Mouse (Mus musculus): ENCODE measurements at regions not wholly inside any gene's neighbourhood (a gene's known extent, or its start where the extent isn't known, plus 50 kb on each side); places are given as distances from the start of the nearest gene placed in this dataset.
A peak's percentile ranks its signal among the peaks of the same experiment; 100 is the strongest.
"Not testable (repeated sequence)": the region's sequence is repeated elsewhere in the genome, so short reads cannot be mapped to it uniquely, and the experiment has no call there.

DNA sequence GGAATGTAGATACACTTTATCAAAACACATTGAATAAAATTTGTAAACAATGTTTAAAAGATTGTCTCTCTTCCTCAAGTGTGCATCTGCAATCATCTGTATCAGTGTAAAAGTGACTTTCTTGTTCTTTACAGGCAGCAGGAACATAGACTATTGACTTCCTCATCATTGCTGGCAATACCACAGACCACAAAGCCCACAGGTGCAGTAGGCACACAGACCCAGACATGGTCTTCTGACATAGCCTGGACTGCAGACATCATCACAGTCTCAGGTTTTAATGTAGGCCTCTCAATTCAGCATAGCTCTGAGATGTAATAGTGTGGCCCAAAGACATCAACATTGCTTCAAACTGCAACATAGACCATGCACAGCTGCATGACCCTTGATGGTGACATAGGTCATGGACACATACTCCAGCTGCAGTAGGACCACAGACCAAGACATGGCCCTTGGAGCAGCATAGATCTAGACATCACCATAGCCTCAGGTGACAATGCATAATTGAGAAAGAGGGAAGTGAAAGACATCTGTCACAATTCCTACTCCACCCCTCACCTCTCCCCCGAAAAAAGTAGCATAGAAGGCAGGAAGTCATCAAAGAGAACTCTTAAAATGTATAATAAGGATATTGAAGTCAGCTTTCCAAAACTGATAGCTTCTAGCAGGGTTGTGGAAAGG lies 74.1 kb upstream of the Speer2 start:
- no peak for DNase-seq

DNA sequence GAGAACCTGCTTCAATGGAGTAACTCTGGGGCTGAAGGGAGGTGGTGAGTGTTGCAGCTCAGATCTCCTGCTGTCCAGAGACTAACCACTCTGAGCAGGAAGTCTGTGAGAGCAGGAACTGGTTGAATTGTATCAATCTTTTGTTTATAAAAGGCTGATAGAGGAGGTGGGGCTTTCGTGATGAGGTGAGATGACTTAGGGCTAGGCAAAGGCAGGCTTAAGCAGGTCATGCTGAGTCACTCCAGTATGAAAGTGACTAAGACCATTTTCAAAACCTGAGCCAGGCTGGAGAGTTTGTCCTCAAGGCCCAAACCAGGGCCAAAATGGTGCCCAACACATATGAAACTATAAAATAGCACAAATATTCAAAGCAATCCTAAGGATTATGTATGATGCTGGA lies 80.1 kb upstream of the Speer2 start:
- no peak for DNase-seq

DNA sequence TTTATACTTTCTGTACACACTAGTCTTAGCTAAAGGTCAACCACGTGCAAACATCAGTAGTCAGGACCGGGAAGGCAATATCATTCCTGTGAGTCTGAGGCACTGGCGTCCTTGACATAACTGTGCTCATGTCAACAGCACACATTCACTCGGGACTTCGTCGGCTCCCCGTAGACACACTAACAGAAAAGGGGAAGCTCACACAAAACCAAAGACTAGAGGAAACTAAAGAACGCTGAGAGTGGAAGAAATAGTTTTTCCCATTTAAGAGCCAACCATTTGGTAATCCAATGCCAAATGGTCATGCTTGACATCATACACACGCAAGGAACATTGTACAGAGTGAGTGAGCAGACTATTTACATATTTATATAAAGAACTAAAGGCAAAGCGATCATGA lies 85.2 kb upstream of the Speer2 start:
- DNase-seq: no peak

DNA sequence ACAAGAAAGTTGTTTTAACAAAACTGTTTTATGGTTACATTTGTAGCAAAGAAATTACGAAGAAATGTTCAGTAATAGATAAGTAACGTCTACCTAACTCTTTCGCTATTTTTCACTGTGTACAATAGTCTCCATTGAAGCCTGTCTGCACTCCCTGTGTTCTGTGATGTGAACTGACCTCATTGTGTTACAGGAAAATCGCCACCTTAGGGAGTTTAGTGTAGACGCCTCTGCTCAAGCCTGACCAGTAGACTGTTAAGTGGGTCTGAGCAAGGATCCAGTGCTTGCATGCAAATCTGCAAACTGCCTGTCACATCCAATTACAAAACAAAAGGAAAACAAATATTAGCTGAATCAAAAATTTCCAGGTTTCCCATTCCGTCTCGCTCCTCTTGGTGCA lies 85.8 kb upstream of the Speer2 start:
- no peak for DNase-seq

DNA sequence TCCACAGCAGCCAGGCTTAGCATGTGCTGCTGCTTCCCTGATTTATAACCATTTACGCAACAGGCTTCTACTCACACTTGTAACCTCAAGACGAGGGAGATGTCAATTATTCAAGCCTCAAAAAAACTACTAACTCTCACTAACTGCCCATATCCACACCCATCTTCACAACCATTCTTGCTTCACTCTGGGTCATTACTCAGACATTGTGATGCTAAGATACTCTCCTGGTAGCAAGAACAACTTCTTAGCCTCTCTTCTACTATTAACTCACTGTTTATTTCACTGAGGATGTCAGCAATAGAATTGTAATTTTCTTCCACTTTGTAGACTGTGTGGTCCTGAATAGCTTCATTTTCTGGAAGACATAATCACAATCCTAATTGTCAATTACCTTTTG lies 88.0 kb upstream of the Speer2 start:
- no peak for DNase-seq

DNA sequence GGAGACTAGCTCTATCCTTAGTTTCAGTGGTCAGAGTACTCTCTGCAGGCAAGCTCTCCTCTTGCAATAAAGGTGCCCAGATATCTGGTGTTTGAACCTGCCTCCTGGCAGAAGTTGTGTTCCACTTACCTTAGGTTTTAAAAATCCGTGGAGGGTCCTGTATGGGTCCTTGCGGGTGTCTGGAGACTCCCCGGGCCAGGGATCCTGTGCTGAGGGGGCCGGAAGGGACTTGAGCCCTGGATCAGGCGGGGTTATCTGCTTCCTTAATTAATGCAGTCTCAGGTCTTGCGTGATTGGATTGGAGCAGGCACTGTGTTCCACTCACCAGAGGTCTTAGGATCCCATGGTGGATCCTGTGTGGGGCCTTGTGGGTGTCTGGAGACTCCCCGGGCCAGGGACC lies 103.0 kb upstream of the Speer2 start:
- DNase-seq: not testable (repeated sequence)

DNA sequence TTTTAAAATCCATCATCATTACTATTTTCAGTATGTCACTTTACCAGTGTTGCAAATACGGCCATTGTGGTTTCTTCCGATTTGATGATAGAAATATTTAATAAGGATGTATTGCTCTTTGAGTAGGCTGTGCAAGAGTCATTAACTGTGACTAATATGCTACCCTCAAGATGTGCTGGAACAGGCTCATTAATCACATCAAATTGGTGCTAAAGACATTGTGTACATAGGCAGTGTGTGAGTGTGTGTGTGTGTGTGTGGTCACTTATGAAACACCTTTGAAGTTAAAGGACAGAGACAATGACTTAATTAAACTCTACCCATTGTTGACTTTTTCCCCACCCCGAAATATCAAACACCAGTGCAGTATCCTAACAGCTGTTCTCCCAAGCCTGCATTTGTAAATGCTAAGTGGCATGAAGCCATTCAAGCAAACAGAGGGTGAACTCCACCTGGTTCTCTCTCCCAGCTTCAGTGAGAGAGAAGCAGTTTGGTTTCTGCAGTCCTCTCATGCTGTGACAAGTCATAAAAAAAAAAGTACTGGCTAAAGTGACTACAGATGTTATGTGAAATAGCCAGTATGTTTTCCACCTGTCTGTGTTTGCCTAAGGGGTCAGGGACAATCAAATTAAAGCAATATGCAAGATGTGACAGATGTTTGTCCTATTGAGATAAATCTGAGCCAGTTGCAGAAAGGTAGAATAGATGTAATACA lies 116.4 kb upstream of the Speer2 start:
- no peak for DNase-seq

DNA sequence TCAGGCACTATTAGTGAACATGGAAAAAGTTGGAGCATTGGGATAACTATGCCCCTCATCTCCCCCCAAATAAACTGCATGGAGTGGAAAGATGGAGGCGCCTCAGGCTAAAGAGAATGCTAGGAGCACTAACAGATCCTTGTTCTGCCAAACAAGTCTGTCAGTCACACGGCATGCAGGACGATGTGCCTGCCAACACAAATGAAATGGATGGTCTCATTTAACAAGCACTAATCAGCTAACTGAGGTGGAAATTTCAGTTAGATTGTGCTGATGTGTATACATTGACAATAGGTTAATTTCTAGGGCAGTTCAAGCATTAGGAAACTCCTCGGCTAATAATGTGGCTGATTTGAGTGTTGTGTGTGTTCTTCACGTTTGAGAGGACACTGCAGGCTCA lies 120.8 kb upstream of the Speer2 start:
- DNase-seq: no peak

DNA sequence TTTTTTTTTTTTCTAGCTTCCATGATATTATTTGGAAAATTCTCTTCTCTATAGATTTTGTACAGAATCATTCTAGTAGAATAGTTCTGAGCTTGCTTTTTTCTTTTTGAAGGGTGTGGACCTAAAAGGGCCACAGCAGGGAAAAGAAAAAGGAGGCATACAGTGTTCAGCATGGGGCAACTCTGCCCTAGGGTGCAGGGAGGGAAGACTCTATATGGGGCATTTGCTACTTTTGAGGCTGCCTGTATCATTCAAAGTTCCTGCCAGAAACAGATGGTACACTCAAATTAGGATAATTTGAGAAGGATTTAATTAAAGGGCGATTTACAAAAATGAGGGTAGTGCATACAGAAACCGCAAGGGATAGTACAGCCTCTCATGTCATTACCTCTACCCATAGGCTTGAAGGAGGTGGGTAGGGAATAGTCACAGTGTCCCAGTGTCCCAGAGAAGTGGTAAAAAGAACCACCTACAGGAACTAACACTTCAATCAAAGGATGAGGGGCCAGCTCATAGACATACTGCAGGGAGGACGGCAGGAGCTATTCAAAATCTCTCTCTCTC lies 128.4 kb upstream of the Speer2 start:
- DNase-seq: no peak

DNA sequence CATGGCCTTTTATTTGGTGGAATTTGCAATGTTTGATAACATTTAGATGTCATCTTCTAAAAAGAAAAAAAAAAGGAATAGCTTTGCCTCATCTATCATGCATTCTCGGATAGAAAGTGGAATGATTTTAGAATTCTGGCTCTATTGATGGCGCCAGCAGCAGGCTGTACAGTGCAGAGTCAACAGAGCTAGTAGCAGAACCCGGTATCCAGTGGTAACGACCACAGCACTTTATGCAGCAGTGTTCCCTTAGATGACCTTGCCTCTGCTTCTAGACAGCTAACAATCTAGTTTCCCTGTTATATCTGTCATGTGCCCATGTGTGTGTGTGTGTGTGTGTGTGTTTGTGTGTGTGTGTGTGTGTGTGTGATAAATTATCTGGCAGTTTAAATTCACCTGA lies 129.2 kb upstream of the Speer2 start:
- no peak for DNase-seq

DNA sequence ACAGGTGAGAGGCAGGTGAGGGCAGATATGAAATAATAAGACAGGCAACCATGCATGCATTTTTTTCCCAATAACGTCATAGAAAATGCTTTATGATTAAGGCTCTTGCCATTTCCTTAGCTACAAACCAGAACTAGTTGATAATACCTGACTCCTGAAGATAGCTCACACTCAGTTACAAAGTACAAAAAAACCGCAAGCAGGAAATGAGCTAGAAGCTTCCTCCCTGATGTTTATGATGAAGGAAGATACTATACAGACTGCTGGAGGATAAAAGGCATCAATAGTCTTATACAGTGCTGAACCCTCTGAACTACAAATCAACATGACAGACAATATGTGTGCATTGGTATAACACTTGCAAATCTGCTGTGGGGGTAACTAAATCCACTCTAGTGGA lies 143.3 kb upstream of the Speer2 start:
- no peak for DNase-seq

DNA sequence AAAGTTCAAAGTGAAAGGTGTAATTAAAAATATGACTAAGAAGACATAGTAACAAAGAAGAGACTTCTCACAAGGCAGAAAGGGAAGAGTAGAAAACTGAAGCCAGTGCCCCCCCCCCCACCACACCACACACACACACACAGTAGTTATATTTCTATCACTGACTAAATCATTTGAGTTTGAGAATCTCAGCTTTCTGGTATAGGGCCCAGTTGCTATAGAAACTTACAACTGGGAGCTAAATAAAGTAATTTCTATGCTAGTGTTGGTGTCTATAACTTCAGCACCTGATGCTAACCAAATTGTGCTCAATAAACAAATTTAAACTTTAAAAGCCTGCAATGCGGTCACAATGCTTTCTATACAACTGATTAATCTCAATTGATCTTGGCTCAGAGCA lies 153.4 kb upstream of the Speer2 start:
- DNase-seq: no peak

DNA sequence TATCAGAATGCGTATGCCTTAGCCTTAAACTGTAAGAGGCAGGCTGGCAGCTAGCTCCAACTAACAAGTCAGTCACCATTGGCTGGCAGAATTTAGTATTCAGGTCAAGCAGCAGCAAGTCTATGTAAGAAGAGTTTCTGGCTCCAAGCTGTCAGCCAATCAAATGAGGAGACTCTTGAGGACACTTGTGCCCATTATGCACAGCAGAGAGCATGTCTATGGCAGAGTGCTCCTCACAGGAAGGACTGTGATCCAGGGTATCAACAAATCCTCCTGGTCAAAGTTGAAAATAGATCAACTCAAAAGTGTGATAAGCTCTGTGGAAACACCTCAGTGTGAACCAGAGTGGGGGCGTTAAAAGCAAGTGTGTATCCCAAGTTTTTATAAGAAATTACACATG lies 156.0 kb upstream of the Speer2 start:
- DNase-seq: no peak

DNA sequence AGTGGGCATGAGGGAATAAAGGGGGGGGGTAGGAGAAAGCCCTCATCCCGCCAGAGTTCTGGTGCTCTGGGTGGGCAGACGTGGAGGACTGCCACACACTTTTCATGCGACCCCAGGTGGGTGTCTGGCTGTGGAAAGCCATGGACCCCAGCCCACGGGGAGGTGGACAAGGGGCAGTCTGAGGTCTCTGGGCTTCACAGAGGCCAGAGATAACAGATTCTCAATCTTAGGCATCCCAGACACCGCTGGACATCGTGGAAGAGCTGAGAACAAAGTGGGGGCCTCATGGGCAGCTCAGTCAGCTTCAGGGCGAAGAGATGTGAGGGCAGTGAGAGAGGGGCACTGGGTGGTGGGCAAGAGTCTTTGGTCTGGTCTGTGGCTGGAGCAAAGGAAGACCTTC lies 157.9 kb upstream of the Speer2 start:
- DNase-seq: no peak

DNA sequence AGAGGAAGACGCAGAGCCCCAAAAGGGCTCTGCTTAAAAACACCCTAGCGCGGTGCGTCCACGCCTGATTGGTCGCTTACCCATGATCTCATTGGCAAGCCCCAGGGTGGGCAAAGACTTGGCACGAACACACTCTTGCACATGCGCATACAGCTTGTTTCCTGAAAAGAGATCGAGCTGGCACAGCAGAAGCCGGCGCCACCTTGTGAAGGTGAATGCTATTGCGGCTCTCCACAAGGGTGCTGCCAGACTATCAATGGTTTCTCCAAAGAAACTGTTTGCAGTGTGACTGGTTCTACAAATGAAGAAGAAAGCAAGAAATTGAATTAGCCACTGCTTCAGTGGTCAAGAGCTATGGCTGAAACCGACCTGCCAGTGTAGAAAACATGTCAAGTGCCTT lies 165.1 kb upstream of the Speer2 start:
- DNase-seq: peak in 1 of 2 experiments; percentile 4

DNA sequence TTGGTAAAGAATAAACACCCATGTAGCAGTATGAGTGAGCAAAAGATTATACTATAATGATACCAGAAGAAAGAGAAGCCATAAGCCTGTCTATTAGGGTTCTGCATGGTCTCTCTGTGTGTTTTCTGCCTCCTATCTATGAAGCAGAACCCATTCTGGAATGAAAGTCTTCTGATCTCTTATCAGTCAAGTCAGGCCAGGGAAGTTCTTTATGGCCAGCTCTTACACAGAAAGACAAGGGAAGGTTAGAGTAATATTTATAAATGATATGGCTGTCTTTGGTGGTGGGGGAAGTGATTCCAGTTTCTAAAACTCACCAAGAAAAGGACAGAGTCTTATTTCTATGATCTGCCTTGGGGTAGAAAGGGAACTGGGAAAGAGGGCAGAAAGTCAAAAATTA lies 182.0 kb upstream of the Speer2 start:
- no peak for DNase-seq

DNA sequence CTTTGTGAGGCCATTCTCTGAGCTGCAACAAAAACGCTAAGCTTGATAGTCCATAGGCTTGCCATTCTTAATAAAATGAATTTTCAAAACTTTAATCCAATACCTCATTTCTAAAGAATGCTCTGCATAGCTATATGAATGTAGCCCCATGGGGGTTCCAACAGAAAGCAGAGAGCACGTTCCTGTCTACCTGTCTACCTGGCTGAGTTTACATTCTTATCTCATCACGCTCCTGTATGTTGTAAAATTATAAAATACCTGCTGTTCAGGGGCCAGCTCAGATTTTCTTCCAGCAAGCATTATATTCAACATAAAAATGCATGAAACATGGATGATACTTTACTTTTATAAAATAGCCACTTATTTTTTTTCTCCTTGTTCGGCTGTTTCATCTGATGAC lies 182.5 kb upstream of the Speer2 start:
- no peak for DNase-seq

DNA sequence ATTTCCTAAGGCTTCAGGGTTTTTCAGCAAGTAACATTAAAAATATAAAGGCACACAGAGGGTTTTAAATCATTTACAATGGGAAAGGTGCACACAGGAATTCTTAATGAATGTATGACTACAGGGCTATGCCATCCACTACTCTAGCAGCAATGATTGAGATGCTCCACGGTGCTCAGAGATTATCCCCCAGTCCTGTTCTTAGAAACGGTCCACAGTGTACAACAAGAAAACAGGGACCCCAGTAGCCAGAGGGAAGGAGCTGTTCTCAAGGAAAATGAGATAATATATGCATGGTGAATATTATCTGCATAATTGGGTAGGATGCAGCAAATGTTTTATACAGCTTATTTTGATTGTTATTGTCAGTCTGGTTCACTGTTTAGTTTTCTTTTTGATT lies 186.3 kb upstream of the Speer2 start:
- DNase-seq: no peak

DNA sequence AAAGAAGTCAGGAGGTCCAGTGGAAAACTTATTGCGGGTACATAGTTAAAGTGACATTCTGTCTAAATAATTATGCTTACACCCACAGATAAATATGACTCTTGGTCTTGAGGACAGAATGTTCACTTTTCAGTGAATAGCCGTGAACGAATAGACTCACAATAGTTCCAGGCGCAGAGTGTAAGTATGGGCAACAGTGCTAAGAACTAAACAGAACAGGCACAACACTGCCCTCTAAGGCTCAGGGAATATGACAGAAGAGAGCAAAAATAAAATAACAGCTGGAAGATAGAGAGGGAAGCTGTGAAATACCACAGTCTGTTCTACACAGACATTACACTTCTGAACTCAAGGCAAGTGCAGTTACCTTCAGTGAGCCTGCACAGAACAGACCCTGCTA lies 207.9 kb upstream of the Speer2 start:
- no peak for DNase-seq

DNA sequence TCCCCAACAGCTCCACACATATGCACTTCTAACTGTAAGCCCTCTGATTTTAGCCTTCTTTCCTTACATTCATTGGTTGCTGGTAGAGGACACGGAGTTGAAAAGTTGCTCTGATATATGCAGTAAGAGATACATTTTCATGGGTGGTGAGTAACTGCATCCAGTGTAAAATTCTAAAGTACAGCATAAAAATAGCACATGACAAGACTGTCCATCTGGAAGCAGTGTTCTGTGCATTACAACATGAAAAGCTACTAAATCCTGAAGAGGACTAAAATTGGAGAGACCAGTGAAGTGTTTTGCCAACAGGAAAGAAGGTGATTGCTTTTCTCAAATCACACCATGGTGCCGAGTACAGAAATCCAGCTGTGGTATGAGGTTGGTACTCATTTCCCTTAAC lies 210.2 kb upstream of the Speer2 start:
- DNase-seq: no peak

DNA sequence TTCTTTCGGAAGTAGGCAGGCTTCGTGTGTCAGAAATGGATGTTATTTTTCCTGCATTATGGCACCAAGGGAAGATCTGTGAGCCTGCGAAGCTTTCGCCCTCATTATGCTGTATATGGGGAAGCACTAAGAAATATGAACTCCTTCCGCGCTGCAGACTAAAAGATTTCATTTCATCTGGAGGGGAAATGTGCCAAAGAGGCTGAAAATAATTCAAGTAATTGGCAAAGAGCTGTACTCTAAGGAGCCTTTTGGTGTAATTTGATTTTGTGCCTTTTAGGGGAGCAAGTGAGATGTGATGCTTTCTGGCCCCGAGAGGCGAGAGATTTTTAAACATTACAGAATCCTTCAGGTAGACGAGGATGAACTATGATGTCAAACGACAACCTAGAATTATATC lies 216.0 kb upstream of the Speer2 start:
- no peak for DNase-seq

DNA sequence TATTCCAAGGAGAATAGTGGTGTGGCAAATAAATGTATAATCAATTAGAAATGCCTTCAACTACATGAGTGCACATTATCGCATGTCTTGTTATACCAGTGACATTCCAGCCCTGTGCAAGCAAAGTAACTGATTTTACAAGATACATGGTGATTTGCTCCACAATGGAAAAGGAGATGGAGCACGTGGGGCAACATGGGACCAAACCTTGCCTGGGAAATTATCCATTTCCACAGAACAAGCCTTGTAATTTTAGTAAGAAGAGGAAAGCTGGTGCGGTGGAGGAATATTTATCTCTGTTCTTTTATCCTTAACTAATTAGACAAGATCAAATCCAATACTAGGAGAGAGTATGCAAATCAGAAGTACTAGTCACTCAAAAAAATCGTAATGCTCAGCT lies 222.5 kb upstream of the Gbe1 start:
- DNase-seq: no peak

DNA sequence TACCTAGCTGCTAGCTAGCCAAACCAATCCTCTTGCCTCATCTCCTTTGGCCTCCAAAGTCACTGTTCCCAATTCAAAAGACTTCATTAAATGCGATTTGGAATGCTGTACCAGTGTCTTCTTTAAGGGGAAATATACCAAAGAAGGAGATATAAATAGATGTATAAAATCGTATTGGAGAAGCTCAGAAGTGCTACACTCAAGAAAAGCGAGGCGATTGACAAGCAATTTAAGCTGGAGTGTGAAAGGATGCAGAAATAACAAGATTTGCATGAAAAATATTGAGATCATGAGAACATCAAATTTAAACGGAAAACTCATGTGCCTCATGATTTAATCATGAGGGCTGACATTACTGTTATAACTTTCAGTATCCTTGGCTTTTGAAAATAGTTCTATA lies 221.8 kb upstream of the Gbe1 start:
- DNase-seq: no peak

DNA sequence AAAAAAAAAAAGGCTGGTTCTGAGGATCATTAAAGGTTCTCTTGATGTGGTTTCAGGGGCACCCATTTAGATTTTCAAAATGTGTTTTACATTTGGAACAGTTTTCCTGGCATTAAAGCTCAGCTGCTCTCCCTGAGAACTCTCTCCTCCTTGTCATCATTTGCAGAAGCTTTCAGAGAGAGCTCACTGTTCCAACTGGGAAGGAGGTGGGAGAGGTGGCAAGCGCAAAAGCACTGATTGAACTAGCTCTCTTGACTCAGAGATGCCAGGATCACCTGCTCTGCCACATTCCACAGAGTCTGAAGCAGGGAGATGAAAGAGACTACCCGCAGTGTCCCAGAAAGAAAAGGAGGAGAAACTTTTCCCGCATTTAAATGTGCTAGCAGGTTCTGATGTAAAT lies 220.5 kb upstream of the Gbe1 start:
- no peak for DNase-seq

DNA sequence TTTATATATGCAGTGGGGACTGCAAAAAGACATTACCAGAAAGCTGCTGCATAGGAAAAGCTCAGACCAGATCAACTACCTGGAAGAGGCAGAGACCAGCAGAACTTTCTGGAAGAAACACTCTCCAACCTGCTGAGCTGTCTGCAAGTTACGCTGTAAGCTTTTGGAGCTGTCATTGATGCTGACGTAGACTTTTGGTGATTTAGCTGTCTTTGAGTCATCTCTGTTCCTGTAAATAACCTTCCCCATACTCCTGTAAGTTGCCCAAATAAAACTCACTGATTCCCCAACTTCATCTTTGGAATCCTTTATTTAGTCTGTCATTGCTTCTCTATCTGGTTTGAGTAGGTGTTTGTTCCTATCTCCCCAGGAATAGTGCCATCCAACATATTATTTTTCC lies 218.5 kb upstream of the Gbe1 start:
- no peak for DNase-seq

Measured in kidney, postnatal 36 days (tissue).